Mouse (Mus musculus) embryonic facial prominence, embryonic 11.5 days (tissue): ENCODE measurements around the gene Icam1. TPM values are rescaled to one million over a fixed set of nuclear protein-coding genes. Genes with fewer than 3 reads are reported as not detected.

ENCODE experiments used
- ATAC-seq: fragments of 200-750 bp; cut with Nextera tagmentation; replicated peaks from 2 replicates; pipeline ENCODE4 v1.8.0; 2017; ENCODE audit warnings: low read depth; ENCODE audit not compliant: insufficient number of reproducible peaks, low FRiP score, low TSS enrichment
- DNase-seq: peaks from one replicate; pipeline ENCODE4 v3.0.0-alpha.2; 2015; ENCODE audit warnings: low spot score
- H3K27ac ChIP-seq: fragments of 300-500 bp; sonication (generic); replicated peaks from 2 replicates; pipeline ENCODE4 v1.5.1; 2014; ENCODE audit warnings: mild to moderate bottlenecking, low read depth, low read length, control low read depth
- H3K27me3 ChIP-seq: fragments of 300-500 bp; sonication (generic); 2 replicates; pipeline ENCODE4 v1.6.1; 2014; ENCODE audit warnings: mild to moderate bottlenecking, low read length, moderate library complexity, mixed read lengths; ENCODE audit not compliant: control insufficient read depth, insufficient read depth
- H3K36me3 ChIP-seq: fragments of 300-500 bp; sonication (generic); replicated peaks from 2 replicates; pipeline ENCODE4 v1.6.1; 2014; ENCODE audit warnings: low read depth, mild to moderate bottlenecking, low read length, moderate library complexity, mixed read lengths; ENCODE audit not compliant: control insufficient read depth, insufficient read depth
- H3K4me1 ChIP-seq: fragments of 300-500 bp; sonication (generic); 2 replicates; pipeline ENCODE4 v1.6.1; 2014; ENCODE audit warnings: low read length, mixed read lengths; ENCODE audit not compliant: control insufficient read depth, insufficient read depth
- H3K4me2 ChIP-seq: fragments of 300-500 bp; sonication (generic); 2 replicates; pipeline ENCODE4 v1.6.1; 2014; ENCODE audit warnings: low read depth, mild to moderate bottlenecking, control low read depth, low read length, moderate library complexity
- H3K4me3 ChIP-seq: fragments of 300-500 bp; sonication (generic); 2 replicates; pipeline ENCODE4 v1.5.1; 2014; ENCODE audit warnings: low read depth, low read length, control low read depth
- H3K9ac ChIP-seq: fragments of 300-500 bp; sonication (generic); replicated peaks from 2 replicates; pipeline ENCODE4 v1.6.1; 2014; ENCODE audit warnings: mild to moderate bottlenecking, control low read depth, low read length
- H3K9me3 ChIP-seq: fragments of 300-500 bp; sonication (generic); replicated peaks from 2 replicates; pipeline ENCODE4 v1.6.1; 2016; ENCODE audit warnings: mild to moderate bottlenecking, low read length, inconsistent platforms, mixed read lengths; ENCODE audit not compliant: control insufficient read depth
- WGBS: fragments of 180-500 bp; shearing (Covaris S2); extraction: QIAGEN DNeasy Blood & Tissue Kit; methylation state at CpG from one replicate; pipeline ENCODE4 v1.1.7; 2014; 5-methylcytosine and 5-hydroxymethylcytosine counted together
- polyA plus RNA-seq: library from polyadenylated mRNA; unstranded; fragments of >200 nt; fragmentation: Nextera tagmentation; extraction: Ambion mirVana; gene quantifications from 2 replicates; pipeline ENCODE4 v1.2.1, GENCODE M21; 2014

The Icam1 gene
- polyA plus RNA-seq, 1 experiment from 2014 or later = 4.5 TPM

DNA sequence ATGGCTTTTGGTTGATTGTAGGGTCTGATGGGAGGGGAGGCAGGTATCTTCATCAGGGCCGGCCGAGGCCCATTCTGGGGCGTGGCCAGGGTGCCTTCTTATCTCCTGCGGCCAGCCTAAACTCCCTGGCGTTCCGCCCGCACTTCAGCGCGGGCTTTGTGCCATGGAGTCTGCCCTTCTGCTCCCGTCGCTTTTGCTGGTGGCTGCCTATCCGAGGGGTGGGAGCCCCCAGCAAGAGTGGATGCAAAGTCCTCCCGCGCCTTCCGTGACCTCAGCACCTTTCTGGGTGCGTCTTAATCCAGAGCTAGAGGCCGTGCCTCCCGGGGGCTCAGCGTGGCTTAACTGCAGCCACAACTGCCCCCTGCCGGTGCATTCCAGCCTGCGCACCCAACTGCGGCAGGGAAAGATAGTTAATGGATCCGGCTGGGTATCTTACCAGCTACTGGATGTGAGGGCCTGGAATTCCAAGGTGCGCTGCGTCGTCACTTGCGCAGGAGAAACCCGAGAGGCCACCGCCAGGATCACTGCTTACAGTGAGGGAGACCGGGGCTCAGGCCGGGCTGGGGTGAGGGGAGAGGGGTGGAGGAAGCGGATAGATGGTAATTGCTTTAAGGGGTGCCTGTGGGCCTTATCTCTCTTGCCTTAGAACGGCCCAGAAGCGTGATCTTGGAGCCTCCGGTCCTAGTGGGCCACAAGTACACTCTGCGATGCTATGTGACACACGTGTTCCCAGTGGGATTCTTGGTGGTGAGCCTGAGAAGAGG is 13.7 kb downstream of the Icam1 start, which contains the start of gene Icam4:
Icam4 (plus strand) TSS at position 83 of the 764 bp plus-strand sequence.
- DNase-seq = peak; percentile 86
- peak within 1 kb of the TSS; percentile 44 for H3K9ac ChIP-seq
- WGBS = 2% methylated on average over 37 of the region's 37 CpGs
- H3K4me3 ChIP-seq = peak within 1 kb of the TSS; percentile 23
- ATAC-seq = no peak
- H3K4me2 ChIP-seq = peak within 1 kb of the TSS; percentile 57
- peaks cover 30% of the 10 kb centered on the region for H3K27me3 ChIP-seq
- H3K36me3 ChIP-seq = no peaks in the 10 kb centered on the region
- H3K4me1 ChIP-seq = peaks cover 4% of the 10 kb centered on the region
- H3K9me3 ChIP-seq = no peaks in the 10 kb centered on the region
- no peak within 1 kb of the TSS for H3K27ac ChIP-seq

- Histone ChIP-seq H3K4me1 (peaks cover 4% of the 10 kb centered on the region), H3K4me3 (no peak overlapping the region; the same call in 1 of the 2 replicates), H3K27ac (no peak overlapping the region), H3K9ac (no peak overlapping the region; the same call in 1 of the 2 replicates), H3K36me3 (no peaks in the 10 kb centered on the region), H3K4me2 (peak overlapping the region; percentile 57; the same call in 1 of the 2 replicates), H3K9me3 (no peaks in the 10 kb centered on the region), H3K27me3 (peaks cover 36% of the 10 kb centered on the region)
- no peak for DNase-seq
- ATAC-seq = no peak
- 24% methylated on average over 22 of the region's 22 CpGs for WGBS
Observed at GRCm38 (mm10) chr9:21030055-21030600, 14.3 kb downstream of the Icam1 start.

DNA sequence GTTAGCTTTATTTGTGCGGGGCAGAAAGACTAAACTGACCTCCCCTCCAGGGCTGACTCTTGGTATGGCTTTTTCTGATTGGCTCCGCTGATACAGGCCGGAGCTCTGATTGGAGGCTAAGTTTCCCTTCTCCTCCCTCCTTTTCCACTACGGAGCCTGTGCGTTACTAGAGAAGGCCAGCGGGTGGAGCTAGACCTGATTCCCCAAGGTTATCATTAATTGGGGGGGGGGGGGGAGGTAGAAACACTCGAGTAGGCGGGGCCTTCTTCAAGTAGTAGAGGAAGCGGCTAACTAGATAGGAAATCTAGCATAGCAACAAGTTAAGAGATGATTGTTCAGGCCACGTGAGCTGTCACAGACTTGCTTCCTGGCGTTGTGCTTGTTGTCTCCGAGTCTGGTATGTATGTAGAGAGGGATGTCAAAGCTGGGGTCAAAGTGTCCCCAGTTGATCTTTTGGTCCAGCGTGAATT is 15.0 kb downstream of the Icam1 start:
- H3K4me3 ChIP-seq = peak overlapping the region; percentile 31
- no peaks in the 10 kb centered on the region for H3K9me3 ChIP-seq
- H3K36me3 ChIP-seq = no peaks in the 10 kb centered on the region
- H3K27me3 ChIP-seq = peaks cover 43% of the 10 kb centered on the region
- no peak overlapping the region for H3K9ac ChIP-seq
- peak overlapping the region; percentile 83 for H3K4me2 ChIP-seq
- H3K27ac ChIP-seq = no peak overlapping the region
- ATAC-seq (0 out of 2 replicates have a peak, but pooled peaks have one; percentile 54), DNase-seq (peak; percentile 91)
- peaks cover 4% of the 10 kb centered on the region for H3K4me1 ChIP-seq
- WGBS = 1% methylated on average over 13 of the region's 13 CpGs

DNA sequence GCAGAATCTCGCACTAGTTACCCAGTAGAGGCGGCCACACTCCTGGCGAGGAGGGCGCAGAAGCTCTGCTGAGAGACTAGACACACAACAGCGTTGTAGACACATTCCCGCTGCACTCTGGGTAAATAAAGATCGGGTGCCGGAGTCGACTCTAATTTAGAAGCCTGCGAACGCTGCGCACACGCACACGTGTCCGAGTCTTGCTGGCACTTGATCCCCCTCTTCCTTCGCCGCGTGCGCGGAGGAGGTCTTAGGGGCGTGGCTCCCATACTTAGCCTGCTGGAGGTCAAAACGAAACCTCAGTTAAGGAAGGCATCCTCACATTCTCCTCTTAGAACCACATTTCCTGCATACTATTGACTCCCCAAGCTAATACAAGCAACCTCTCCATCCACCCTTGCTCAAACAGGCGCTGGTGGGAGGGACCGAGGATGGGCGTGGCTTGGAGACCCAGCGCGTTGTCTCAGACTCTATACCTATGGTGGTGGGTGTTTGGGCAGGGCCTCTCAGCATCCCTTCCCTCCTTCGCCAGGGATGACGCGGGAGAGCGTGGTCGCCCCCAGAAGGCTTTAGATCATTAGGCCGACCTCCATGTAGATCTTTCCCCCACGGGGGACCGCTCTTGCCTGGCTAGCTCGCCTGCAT is 15.6 kb downstream of the Icam1 start:
- ATAC-seq = peak; percentile 40; the same call in 1 of the 2 replicates
- H3K27ac ChIP-seq = no peak overlapping the region
- H3K4me3 ChIP-seq = peak overlapping the region; percentile 31
- under 1% methylated on average over 36 of the region's 36 CpGs for WGBS
- H3K36me3 ChIP-seq = no peaks in the 10 kb centered on the region
- H3K9ac ChIP-seq = no peak overlapping the region
- H3K9me3 ChIP-seq = no peaks in the 10 kb centered on the region
- H3K4me2 ChIP-seq = peak overlapping the region; percentile 83
- peaks cover 49% of the 10 kb centered on the region for H3K27me3 ChIP-seq
- DNase-seq = peak; percentile 66
- H3K4me1 ChIP-seq = peaks cover 4% of the 10 kb centered on the region

DNA sequence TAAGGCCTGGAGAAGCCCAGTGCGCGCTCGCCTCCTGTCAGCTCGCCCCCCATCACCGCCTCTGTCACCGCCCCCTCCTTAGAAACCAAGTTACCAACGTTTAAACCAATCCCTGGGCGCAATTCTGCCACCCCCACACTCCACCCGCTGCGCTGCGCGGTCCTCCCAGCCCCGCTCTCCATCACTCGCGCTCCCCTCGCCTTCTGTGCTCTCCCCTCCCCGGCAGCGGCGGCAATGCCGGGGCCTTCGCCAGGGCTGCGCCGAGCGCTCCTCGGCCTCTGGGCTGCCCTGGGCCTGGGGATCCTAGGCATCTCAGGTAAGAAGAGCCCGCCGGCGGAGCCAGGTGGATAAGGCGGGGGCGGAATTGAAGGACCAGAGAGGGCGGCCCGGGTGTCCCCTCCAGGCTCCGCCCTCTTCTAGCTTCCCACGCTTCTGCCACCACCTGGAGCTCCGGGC is 16.1 kb downstream of the Icam1 start, which contains the start of gene Icam5:
Icam5 (plus strand) TSS at position 178 of the 456 bp plus-strand sequence.
- H3K4me3 ChIP-seq = peak within 1 kb of the TSS; percentile 39
- H3K27me3 ChIP-seq = peaks cover 54% of the 10 kb centered on the region
- no peak within 1 kb of the TSS for H3K27ac ChIP-seq
- H3K36me3 ChIP-seq = no peaks in the 10 kb centered on the region
- ATAC-seq (no peak), DNase-seq (no peak)
- WGBS = under 1% methylated on average over 34 of the region's 35 CpGs
- no peaks in the 10 kb centered on the region for H3K9me3 ChIP-seq
- peak within 1 kb of the TSS; percentile 83 for H3K4me2 ChIP-seq
- peaks cover 4% of the 10 kb centered on the region for H3K4me1 ChIP-seq
- H3K9ac ChIP-seq = no peak within 1 kb of the TSS

- no peak overlapping the region for H3K27ac ChIP-seq
- 2% methylated on average over 7 of the region's 7 CpGs for WGBS
- H3K4me3 ChIP-seq = peak overlapping the region; percentile 31
- DNase-seq (no peak), ATAC-seq (no peak)
- H3K4me2 ChIP-seq = peak overlapping the region; percentile 83
- H3K4me1 ChIP-seq = peaks cover 6% of the 10 kb centered on the region
- no peak overlapping the region for H3K9ac ChIP-seq
- peaks cover 60% of the 10 kb centered on the region for H3K27me3 ChIP-seq
- no peaks in the 10 kb centered on the region for H3K36me3 ChIP-seq
- H3K9me3 ChIP-seq = no peaks in the 10 kb centered on the region
Observed at GRCm38 (mm10) chr9:21032491-21032890, 16.7 kb downstream of the Icam1 start.

DNA sequence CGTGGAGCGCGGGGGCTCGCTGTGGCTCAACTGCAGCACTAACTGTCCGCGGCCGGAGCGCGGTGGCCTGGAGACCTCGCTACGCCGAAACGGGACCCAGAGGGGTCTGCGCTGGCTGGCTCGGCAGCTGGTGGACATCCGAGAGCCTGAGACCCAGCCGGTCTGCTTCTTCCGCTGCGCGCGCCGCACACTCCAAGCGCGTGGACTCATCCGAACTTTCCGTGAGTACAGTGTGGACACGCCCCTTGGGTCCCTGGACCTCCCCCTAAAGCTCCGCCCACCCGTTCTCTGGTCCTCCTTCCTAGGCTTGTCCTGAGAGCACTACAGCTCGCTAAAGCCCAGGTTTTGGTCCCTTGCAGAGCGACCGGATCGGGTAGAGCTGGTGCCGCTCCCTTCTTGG is 17.4 kb downstream of the Icam1 start:
- ATAC-seq = no peak

More for the DNA sequence above, 17.4 kb downstream of the Icam1 start:
- Histone ChIP-seq H3K27me3 (peaks cover 66% of the 10 kb centered on the region), H3K9me3 (no peaks in the 10 kb centered on the region), H3K4me3 (peak overlapping the region; percentile 39), H3K36me3 (no peaks in the 10 kb centered on the region), H3K9ac (peak overlapping the region; percentile 15; the same call in 1 of the 2 replicates), H3K27ac (no peak overlapping the region), H3K4me2 (peak overlapping the region; percentile 63), H3K4me1 (peaks cover 6% of the 10 kb centered on the region)
- DNase-seq = peak; percentile 87
- WGBS = under 1% methylated on average over 34 of the region's 34 CpGs
